Mouse (Mus musculus) heart, embryonic 11.5 days (tissue): ENCODE results near the gene Pim3. TPM values are rescaled to one million over a fixed set of nuclear protein-coding genes. Genes with fewer than 3 reads are reported as not detected.

Experiments
- ATAC-seq: fragments of 200-750 bp; cut with Nextera tagmentation; replicated peaks from 2 replicates; pipeline ENCODE4 v1.8.0; 2017; ENCODE audit warnings: moderate library complexity; ENCODE audit not compliant: insufficient number of reproducible peaks, low FRiP score, low TSS enrichment
- H3K27ac ChIP-seq: fragments of 300-500 bp; sonication (generic); 2 replicates; pipeline ENCODE4 v1.5.1; 2014; ENCODE audit warnings: mild to moderate bottlenecking, low read depth, low read length
- H3K27me3 ChIP-seq: fragments of 300-500 bp; sonication (generic); 2 replicates; pipeline ENCODE4 v1.6.1; 2014; ENCODE audit warnings: mild to moderate bottlenecking, low read length, mixed read lengths; ENCODE audit not compliant: control insufficient read depth, insufficient read depth
- H3K36me3 ChIP-seq: fragments of 300-500 bp; sonication (generic); 2 replicates; pipeline ENCODE4 v1.6.1; 2014; ENCODE audit warnings: mild to moderate bottlenecking, low read length, moderate library complexity, mixed read lengths; ENCODE audit not compliant: control insufficient read depth, insufficient read depth
- H3K4me1 ChIP-seq: fragments of 300-500 bp; sonication (generic); 2 replicates; pipeline ENCODE4 v1.6.1; 2014; ENCODE audit warnings: low read length; ENCODE audit not compliant: control insufficient read depth, insufficient read depth
- H3K4me2 ChIP-seq: fragments of 300-500 bp; sonication (generic); 2 replicates; pipeline ENCODE4 v1.6.1; 2014; ENCODE audit warnings: mild to moderate bottlenecking, moderate library complexity
- H3K4me3 ChIP-seq: fragments of 300-500 bp; sonication (generic); 2 replicates; pipeline ENCODE4 v1.5.1; 2014; ENCODE audit warnings: low read depth, low read length
- H3K9ac ChIP-seq: fragments of 300-500 bp; sonication (generic); 2 replicates; pipeline ENCODE4 v1.6.1; 2014; ENCODE audit warnings: mild to moderate bottlenecking, low read depth, low read length, moderate library complexity
- H3K9me3 ChIP-seq: fragments of 300-500 bp; sonication (generic); replicated peaks from 2 replicates; pipeline ENCODE4 v1.6.1; 2016; ENCODE audit warnings: low read length; ENCODE audit not compliant: control insufficient read depth
- WGBS: fragments of 180-500 bp; shearing (Covaris S2); extraction: QIAGEN DNeasy Blood & Tissue Kit; methylation state at CpG from one replicate; pipeline ENCODE4 v1.1.7; 2014; ENCODE audit not compliant: insufficient replicate concordance; 5-methylcytosine and 5-hydroxymethylcytosine counted together
- polyA plus RNA-seq: library from polyadenylated mRNA; unstranded; fragments of >200 nt; fragmentation: Nextera tagmentation; extraction: Ambion mirVana; gene quantifications from 2 replicates; pipeline ENCODE4 v1.2.1, GENCODE M21; 2014

Pim3 gene
- polyA plus RNA-seq, 1 experiment from 2014 or later = 43.7 TPM

DNA sequence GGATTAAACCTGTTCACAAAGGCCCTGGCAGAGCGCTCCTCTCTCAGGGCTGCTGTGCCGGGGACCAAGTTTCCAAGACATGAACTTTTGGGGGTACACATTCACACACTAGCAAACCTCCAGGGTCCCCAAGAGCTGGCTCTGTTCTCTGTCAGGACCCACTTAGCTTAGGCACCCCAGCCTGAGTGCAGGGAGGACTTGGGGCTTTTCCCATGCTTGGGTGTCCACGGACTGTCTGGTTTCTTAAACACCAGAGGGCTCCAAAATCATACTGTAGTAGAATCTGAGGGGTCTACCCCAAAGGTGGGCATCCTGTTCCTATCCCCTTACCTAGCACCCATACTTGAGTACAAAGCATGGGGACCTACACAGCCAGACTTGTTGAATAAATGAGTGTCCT, 28.0 kb downstream of the Pim3 start:
- H3K36me3 ChIP-seq = no peaks in the 10 kb centered on the region
- peak overlapping the region; percentile 55; the same call in 1 of the 2 replicates for H3K4me3 ChIP-seq
- H3K4me2 ChIP-seq = peak overlapping the region; percentile 90
- H3K27ac ChIP-seq = no peak overlapping the region
- ATAC-seq = no peak
- 0 out of 2 replicates have a peak, but pooled peaks cover 3% of the 10 kb centered on the region for H3K4me1 ChIP-seq
- no peaks in the 10 kb centered on the region; the same call in 1 of the 2 replicates for H3K27me3 ChIP-seq
- H3K9me3 ChIP-seq = no peaks in the 10 kb centered on the region
- WGBS = 76% methylated on average over 3 of the region's 3 CpGs
- H3K9ac ChIP-seq = peak overlapping the region; percentile 70; the same call in 1 of the 2 replicates

DNA sequence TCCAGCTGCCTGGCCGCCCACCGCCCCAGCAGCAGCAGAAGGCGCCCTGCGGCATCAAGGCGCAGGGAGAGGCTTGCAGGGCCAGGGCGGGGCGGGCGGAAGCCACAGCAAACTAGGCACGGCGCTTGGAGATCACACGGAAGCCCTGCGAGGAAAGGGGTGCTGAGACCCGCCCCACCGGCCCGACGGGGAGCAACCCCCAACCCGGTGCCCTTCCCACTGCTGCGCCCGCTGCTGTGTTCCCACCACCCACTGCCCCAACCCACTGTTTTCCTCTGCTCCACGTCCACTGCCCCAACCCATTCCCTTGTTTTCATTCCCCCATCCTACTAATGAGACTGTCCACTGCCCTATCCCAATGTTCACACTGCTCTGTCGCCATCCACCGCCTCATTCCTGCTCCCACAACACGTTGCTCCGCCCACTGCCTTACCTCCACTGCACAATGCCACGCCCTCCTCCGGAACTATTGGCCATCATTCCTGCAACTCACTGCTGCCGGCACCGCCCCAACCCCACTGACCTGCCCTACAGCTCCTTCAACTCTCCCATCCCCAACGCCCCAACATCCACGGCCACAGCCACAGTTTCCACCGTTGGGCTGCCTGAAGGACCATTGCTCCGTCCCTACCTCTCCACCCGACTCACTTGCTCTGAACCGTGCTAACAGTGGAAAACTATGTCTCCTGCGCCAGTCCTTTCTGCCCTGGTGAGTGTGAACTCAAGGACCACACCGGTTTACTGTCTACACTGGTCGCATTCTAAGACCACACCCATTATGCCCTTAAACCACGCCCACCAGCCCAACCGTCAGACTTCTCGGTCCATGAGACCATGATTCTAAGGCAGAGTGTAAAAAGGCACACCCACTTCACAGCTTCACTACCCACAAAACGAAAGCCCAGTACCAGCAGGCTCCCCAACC, 29.0 kb downstream of the Pim3 start:
- ATAC-seq = peak; percentile 80
- WGBS = 1% methylated on average over 39 of the region's 41 CpGs
- Histone ChIP-seq H3K4me1 (0 out of 2 replicates have a peak, but pooled peaks cover 3% of the 10 kb centered on the region), H3K9ac (peak overlapping the region; percentile 70), H3K36me3 (no peaks in the 10 kb centered on the region), H3K27ac (no peak overlapping the region), H3K4me3 (peak overlapping the region; percentile 55), H3K4me2 (peak overlapping the region; percentile 90), H3K27me3 (no peaks in the 10 kb centered on the region; the same call in 1 of the 2 replicates), H3K9me3 (no peaks in the 10 kb centered on the region)

DNA sequence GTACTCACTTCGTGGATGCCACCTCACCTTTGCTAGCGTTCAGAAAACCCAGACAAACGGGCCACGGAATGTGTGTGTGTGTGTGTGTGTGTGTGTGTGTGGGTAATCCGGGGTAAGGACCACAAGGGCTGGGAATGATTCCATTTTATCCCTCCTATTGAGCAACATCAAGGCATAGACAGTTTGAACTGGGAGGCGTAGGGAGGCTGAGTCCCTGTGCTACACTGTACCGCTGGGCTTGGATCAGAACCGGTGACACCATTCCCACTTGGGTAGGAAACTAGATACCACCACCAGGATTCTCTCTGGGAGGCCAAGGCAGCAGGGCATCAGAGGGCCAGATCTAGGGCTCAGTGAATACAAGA, 29.7 kb downstream of the Pim3 start:
- Histone ChIP-seq H3K4me3 (no peak overlapping the region), H3K9me3 (no peaks in the 10 kb centered on the region), H3K27me3 (no peaks in the 10 kb centered on the region; the same call in 1 of the 2 replicates), H3K36me3 (no peaks in the 10 kb centered on the region), H3K4me1 (0 out of 2 replicates have a peak, but pooled peaks cover 3% of the 10 kb centered on the region), H3K9ac (no peak overlapping the region), H3K4me2 (peak overlapping the region; percentile 90), H3K27ac (no peak overlapping the region)
- 71% methylated on average over 8 of the region's 8 CpGs for WGBS
- no peak for ATAC-seq

DNA sequence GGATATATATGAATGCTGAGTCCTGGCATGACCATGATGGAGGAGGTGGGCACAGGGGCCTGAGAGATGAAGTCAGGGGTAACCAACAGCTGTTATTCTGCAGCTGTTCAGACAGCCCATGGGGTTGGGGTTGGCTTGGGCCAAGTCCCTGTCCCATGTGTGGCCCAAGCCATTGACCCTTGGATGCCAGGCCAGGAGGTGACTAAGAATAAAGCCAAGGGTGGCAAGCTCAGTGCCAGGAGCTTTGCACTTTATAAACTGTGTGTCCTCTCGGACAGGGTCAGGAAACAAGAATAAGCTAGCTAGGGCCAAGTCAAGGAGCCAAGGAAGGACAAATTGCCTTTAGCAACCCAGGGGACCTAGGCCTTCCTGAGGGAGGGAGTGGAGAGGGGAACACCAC, 30.3 kb downstream of the Pim3 start:
- 71% methylated on average over 1 of the region's 1 CpGs for WGBS
- Histone ChIP-seq H3K4me3 (no peak overlapping the region), H3K36me3 (no peaks in the 10 kb centered on the region), H3K9ac (no peak overlapping the region), H3K9me3 (no peaks in the 10 kb centered on the region), H3K4me2 (no peak overlapping the region), H3K27me3 (no peaks in the 10 kb centered on the region; the same call in 1 of the 2 replicates), H3K4me1 (0 out of 2 replicates have a peak, but pooled peaks cover 3% of the 10 kb centered on the region), H3K27ac (no peak overlapping the region)
- no peak for ATAC-seq

DNA sequence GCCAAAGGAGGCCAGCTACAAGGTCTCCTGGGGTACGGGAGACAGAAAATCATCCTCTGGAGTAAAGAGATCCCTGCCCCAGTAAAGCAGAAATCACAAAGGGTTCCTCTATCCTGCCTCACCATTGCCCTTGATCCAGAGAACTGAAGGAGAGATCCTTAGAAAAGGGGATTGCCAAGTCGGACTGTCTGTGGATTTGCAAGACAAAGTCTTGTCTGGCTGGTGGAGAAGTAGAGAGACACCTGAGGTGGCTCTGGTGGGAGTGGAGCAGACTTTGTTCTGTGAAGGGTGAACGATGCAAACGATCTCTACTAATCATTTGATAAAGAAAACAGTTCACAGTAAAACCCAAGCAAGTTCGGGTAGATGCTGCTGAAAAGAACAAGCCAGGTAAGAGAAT, 30.9 kb downstream of the Pim3 start:
- ATAC-seq = no peak
- H3K4me2 ChIP-seq = no peak overlapping the region
- H3K4me1 ChIP-seq = 0 out of 2 replicates have a peak, but pooled peaks cover 3% of the 10 kb centered on the region
- H3K9me3 ChIP-seq = no peaks in the 10 kb centered on the region
- no peaks in the 10 kb centered on the region; the same call in 1 of the 2 replicates for H3K27me3 ChIP-seq
- no peak overlapping the region for H3K27ac ChIP-seq
- H3K36me3 ChIP-seq = no peaks in the 10 kb centered on the region
- WGBS = 70% methylated on average over 5 of the region's 5 CpGs
- no peak overlapping the region for H3K9ac ChIP-seq
- H3K4me3 ChIP-seq = no peak overlapping the region

DNA sequence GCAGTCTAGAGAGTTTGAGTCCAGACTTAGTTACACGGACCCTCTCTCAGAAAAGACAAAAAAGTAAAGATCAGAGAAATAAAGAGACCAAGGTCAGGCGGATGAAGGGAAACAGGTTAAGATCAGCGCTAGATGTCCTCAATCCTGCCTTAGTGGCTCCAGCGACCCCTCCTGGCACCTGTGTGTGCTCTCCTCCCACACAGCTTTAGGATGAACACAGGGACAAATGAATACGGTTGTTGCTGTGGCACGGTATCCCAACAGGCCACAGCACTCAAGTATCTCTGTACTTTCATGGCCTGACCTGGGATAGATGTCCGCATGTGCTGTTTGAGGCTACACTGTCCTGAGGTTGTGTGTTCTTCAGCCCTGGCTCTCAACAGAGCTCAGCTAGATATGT, 33.1 kb downstream of the Pim3 start:
- no peaks in the 10 kb centered on the region for H3K36me3 ChIP-seq
- H3K9me3 ChIP-seq = no peaks in the 10 kb centered on the region
- no peak overlapping the region for H3K9ac ChIP-seq
- ATAC-seq = no peak
- H3K27ac ChIP-seq = no peak overlapping the region
- H3K4me3 ChIP-seq = no peak overlapping the region
- 64% methylated on average over 7 of the region's 7 CpGs for WGBS
- H3K27me3 ChIP-seq = no peaks in the 10 kb centered on the region; the same call in 1 of the 2 replicates
- 0 out of 2 replicates have a peak, but pooled peaks cover 3% of the 10 kb centered on the region for H3K4me1 ChIP-seq
- no peak overlapping the region for H3K4me2 ChIP-seq

DNA sequence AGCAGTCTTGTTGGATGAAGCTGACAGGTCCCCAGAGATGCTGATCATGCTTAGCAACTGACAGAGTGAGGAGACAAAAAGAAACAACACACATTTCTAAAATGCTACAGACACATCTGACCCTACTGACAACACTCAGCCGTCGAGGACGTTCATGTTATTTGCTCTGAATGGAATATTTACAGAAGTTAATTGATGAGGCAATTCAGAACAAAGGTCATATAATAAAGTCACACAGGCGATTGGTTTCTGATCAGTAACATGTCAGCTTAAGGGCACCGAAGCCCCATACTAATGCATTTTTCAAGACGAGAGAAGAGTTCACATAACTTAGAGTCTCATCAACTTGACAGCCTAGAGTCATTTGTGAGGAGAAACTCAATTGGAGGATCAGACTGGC, 33.9 kb downstream of the Pim3 start:
- no peak for ATAC-seq
- no peaks in the 10 kb centered on the region for H3K9me3 ChIP-seq
- H3K4me2 ChIP-seq = no peak overlapping the region
- no peak overlapping the region for H3K4me3 ChIP-seq
- no peak overlapping the region for H3K9ac ChIP-seq
- H3K4me1 ChIP-seq = 0 out of 2 replicates have a peak, but pooled peaks cover 3% of the 10 kb centered on the region
- H3K27ac ChIP-seq = no peak overlapping the region
- H3K27me3 ChIP-seq = no peaks in the 10 kb centered on the region; the same call in 1 of the 2 replicates
- 69% methylated on average over 6 of the region's 6 CpGs for WGBS
- H3K36me3 ChIP-seq = no peaks in the 10 kb centered on the region

DNA sequence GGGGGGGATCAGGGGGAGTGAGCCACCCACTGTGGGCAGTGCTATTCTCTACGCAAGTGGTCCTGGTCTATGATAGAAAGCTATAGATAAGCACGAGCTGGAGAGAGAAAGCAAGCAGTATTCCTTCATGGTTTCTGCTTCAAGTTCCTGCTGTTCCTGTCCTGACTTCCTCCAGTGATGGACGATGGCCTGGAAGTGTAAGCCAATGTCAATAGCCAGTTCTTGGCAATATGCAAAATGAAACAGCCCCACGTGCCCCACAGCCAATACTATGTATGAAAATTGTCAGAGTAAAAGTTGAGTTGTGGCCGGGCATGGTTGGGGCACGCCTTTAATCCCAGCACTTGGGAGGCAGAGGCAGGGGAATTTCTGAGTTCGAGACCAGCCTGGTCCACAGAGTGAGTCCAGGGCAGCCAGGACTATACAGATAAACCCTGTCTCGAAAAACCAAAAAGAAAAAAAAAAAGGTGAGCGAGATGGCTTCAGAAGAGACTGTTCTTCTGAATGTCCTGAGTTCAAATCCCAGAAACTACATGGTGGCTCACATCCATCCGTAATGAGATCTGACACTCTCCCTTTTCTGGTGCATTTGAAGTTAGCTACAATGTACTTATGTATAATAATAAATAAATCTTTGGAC, 34.5 kb downstream of the Pim3 start:
- Histone ChIP-seq H3K27ac (no peak overlapping the region), H3K9me3 (no peaks in the 10 kb centered on the region), H3K4me2 (no peak overlapping the region), H3K4me3 (no peak overlapping the region), H3K36me3 (no peaks in the 10 kb centered on the region), H3K9ac (no peak overlapping the region), H3K27me3 (no peaks in the 10 kb centered on the region; the same call in 1 of the 2 replicates), H3K4me1 (no peaks in the 10 kb centered on the region)
- no peak for ATAC-seq
- 73% methylated on average over 10 of the region's 10 CpGs for WGBS
